Mouse (Mus musculus): ENCODE measurements around the gene Olfr282. TPM values are rescaled to one million over a fixed set of nuclear protein-coding genes. Genes with fewer than 3 reads are reported as not detected.
"Not testable (repeated sequence)": the region's sequence is repeated elsewhere in the genome, so short reads cannot be mapped to it uniquely, and the experiment has no call there.

Gene Olfr282
- polyA plus RNA-seq, 1 experiment from 2014 or later: not detected

- Histone ChIP-seq H3K27ac (ENCODE audit: low read depth, low read length) (no peak overlapping the region), H3K4me2 (ENCODE audit: low read depth, low read length) (no peak overlapping the region), H3K4me1 (ENCODE audit: control insufficient read depth, insufficient read depth, low read length) (no peaks in the 10 kb centered on the region), H3K36me3 (ENCODE audit: control insufficient read depth, insufficient read depth, low read length) (no peaks in the 10 kb centered on the region), H3K4me3 (ENCODE audit: low read depth, low read length) (no peak overlapping the region), H3K9me3 (ENCODE audit: control insufficient read depth, low read length) (no peaks in the 10 kb centered on the region), H3K9ac (replicated peaks; ENCODE audit: low read depth, low read length) (no peak overlapping the region), H3K27me3 (ENCODE audit: control insufficient read depth, insufficient read depth, low read length) (no peaks in the 10 kb centered on the region)
- no peak for ATAC-seq (ENCODE audit: low read depth)
- 92% methylated on average over 9 of the region's 9 CpGs for WGBS
These were observed 20.8 kb upstream of the Olfr282 start for GRCm38 (mm10) chr15:98410249-98410648.

GRCm38 (mm10) chr15:98415996-98416395 lies 15.0 kb upstream of the Olfr282 start:
- 64% methylated on average over 4 of the region's 4 CpGs for WGBS
- H3K36me3 ChIP-seq (ENCODE audit: control insufficient read depth, insufficient read depth, low read length): no peaks in the 10 kb centered on the region
- no peaks in the 10 kb centered on the region for H3K9me3 ChIP-seq (ENCODE audit: control insufficient read depth, low read length)
- no peak overlapping the region for H3K4me2 ChIP-seq (ENCODE audit: low read depth, low read length)
- no peak overlapping the region for H3K9ac ChIP-seq (replicated peaks; ENCODE audit: low read depth, low read length)
- H3K27me3 ChIP-seq (ENCODE audit: control insufficient read depth, insufficient read depth, low read length): no peaks in the 10 kb centered on the region
- no peak overlapping the region for H3K27ac ChIP-seq (ENCODE audit: low read depth, low read length)
- no peaks in the 10 kb centered on the region for H3K4me1 ChIP-seq (ENCODE audit: control insufficient read depth, insufficient read depth, low read length)
- no peak overlapping the region for H3K4me3 ChIP-seq (ENCODE audit: low read depth, low read length)
- no peak for ATAC-seq (ENCODE audit: low read depth)

- not testable (repeated sequence) for H3K4me3 ChIP-seq (ENCODE audit: low read depth, low read length); H3K36me3 ChIP-seq (ENCODE audit: control insufficient read depth, insufficient read depth, low read length); H3K27me3 ChIP-seq (ENCODE audit: control insufficient read depth, insufficient read depth, low read length); H3K27ac ChIP-seq (ENCODE audit: low read depth, low read length); H3K9ac ChIP-seq (replicated peaks; ENCODE audit: low read depth, low read length); H3K4me2 ChIP-seq (ENCODE audit: low read depth, low read length); H3K9me3 ChIP-seq (ENCODE audit: control insufficient read depth, low read length); ATAC-seq (ENCODE audit: low read depth); H3K4me1 ChIP-seq (ENCODE audit: control insufficient read depth, insufficient read depth, low read length)
These were observed 14.2 kb upstream of the Olfr282 start for GRCm38 (mm10) chr15:98416802-98417201.

GRCm38 (mm10) chr15:98417285-98417684 lies 13.7 kb upstream of the Olfr282 start:
- not testable (repeated sequence) for H3K4me1 ChIP-seq (ENCODE audit: control insufficient read depth, insufficient read depth, low read length); H3K4me2 ChIP-seq (ENCODE audit: low read depth, low read length); ATAC-seq (ENCODE audit: low read depth); H3K27ac ChIP-seq (ENCODE audit: low read depth, low read length); H3K9me3 ChIP-seq (ENCODE audit: control insufficient read depth, low read length); H3K4me3 ChIP-seq (ENCODE audit: low read depth, low read length); H3K27me3 ChIP-seq (ENCODE audit: control insufficient read depth, insufficient read depth, low read length); H3K36me3 ChIP-seq (ENCODE audit: control insufficient read depth, insufficient read depth, low read length); H3K9ac ChIP-seq (replicated peaks; ENCODE audit: low read depth, low read length)
- 38% methylated on average over 1 of the region's 3 CpGs for WGBS

- ATAC-seq (ENCODE audit: low read depth): no peak
- Histone ChIP-seq H3K4me2 (ENCODE audit: low read depth, low read length) (no peak overlapping the region), H3K9ac (replicated peaks; ENCODE audit: low read depth, low read length) (no peak overlapping the region), H3K4me1 (ENCODE audit: control insufficient read depth, insufficient read depth, low read length) (no peaks in the 10 kb centered on the region), H3K36me3 (ENCODE audit: control insufficient read depth, insufficient read depth, low read length) (no peaks in the 10 kb centered on the region), H3K27me3 (ENCODE audit: control insufficient read depth, insufficient read depth, low read length) (no peaks in the 10 kb centered on the region), H3K9me3 (ENCODE audit: control insufficient read depth, low read length) (no peaks in the 10 kb centered on the region), H3K27ac (ENCODE audit: low read depth, low read length) (no peak overlapping the region), H3K4me3 (ENCODE audit: low read depth, low read length) (no peak overlapping the region)
- 75% methylated on average over 7 of the region's 7 CpGs for WGBS
These were observed 12.9 kb upstream of the Olfr282 start for GRCm38 (mm10) chr15:98418096-98418495.

- Histone ChIP-seq H3K9ac (replicated peaks; ENCODE audit: low read depth, low read length) (no peak overlapping the region), H3K27me3 (ENCODE audit: control insufficient read depth, insufficient read depth, low read length) (no peaks in the 10 kb centered on the region), H3K4me3 (ENCODE audit: low read depth, low read length) (no peak overlapping the region), H3K4me2 (ENCODE audit: low read depth, low read length) (no peak overlapping the region), H3K27ac (ENCODE audit: low read depth, low read length) (no peak overlapping the region), H3K9me3 (ENCODE audit: control insufficient read depth, low read length) (no peaks in the 10 kb centered on the region), H3K36me3 (ENCODE audit: control insufficient read depth, insufficient read depth, low read length) (no peaks in the 10 kb centered on the region), H3K4me1 (ENCODE audit: control insufficient read depth, insufficient read depth, low read length) (no peaks in the 10 kb centered on the region)
- 78% methylated on average over 4 of the region's 4 CpGs for WGBS
- no peak for ATAC-seq (ENCODE audit: low read depth)
These were observed 10.1 kb upstream of the Olfr282 start for GRCm38 (mm10) chr15:98420897-98421296.

- no peaks in the 10 kb centered on the region for H3K4me1 ChIP-seq (ENCODE audit: control insufficient read depth, insufficient read depth, low read length)
- no peak overlapping the region for H3K4me3 ChIP-seq (ENCODE audit: low read depth, low read length)
- H3K9ac ChIP-seq (replicated peaks; ENCODE audit: low read depth, low read length): no peak overlapping the region
- no peak for ATAC-seq (ENCODE audit: low read depth)
- no peak overlapping the region for H3K4me2 ChIP-seq (ENCODE audit: low read depth, low read length)
- no peak overlapping the region for H3K27ac ChIP-seq (ENCODE audit: low read depth, low read length)
- H3K9me3 ChIP-seq (ENCODE audit: control insufficient read depth, low read length): no peaks in the 10 kb centered on the region
- H3K27me3 ChIP-seq (ENCODE audit: control insufficient read depth, insufficient read depth, low read length): no peaks in the 10 kb centered on the region
- WGBS: 64% methylated on average over 14 of the region's 14 CpGs
- H3K36me3 ChIP-seq (ENCODE audit: control insufficient read depth, insufficient read depth, low read length): no peaks in the 10 kb centered on the region
These were observed 6.7 kb upstream of the Olfr282 start for GRCm38 (mm10) chr15:98424326-98424725.

- Histone ChIP-seq H3K4me1 (ENCODE audit: control insufficient read depth, insufficient read depth, low read length) (no peaks in the 10 kb centered on the region), H3K27me3 (ENCODE audit: control insufficient read depth, insufficient read depth, low read length) (no peaks in the 10 kb centered on the region), H3K9me3 (ENCODE audit: control insufficient read depth, low read length) (no peaks in the 10 kb centered on the region), H3K4me3 (ENCODE audit: low read depth, low read length) (no peak overlapping the region), H3K36me3 (ENCODE audit: control insufficient read depth, insufficient read depth, low read length) (no peaks in the 10 kb centered on the region), H3K27ac (ENCODE audit: low read depth, low read length) (no peak overlapping the region), H3K4me2 (ENCODE audit: low read depth, low read length) (no peak overlapping the region), H3K9ac (replicated peaks; ENCODE audit: low read depth, low read length) (no peak overlapping the region)
- WGBS: 69% methylated on average over 6 of the region's 6 CpGs
- ATAC-seq (ENCODE audit: low read depth): no peak
These were observed 6.3 kb upstream of the Olfr282 start for GRCm38 (mm10) chr15:98424753-98425152.

GRCm38 (mm10) chr15:98425188-98425587 lies 5.8 kb upstream of the Olfr282 start:
- WGBS: 16% methylated on average over 7 of the region's 7 CpGs
- ATAC-seq (ENCODE audit: low read depth): no peak
- H3K9me3 ChIP-seq (ENCODE audit: control insufficient read depth, low read length): no peaks in the 10 kb centered on the region

GRCm38 (mm10) chr15:98444561-98444960 lies 13.5 kb downstream of the Olfr282 start:
- ATAC-seq (ENCODE audit: low read depth): no peak
- H3K4me3 ChIP-seq (ENCODE audit: low read depth, low read length): no peak overlapping the region
- H3K27ac ChIP-seq (ENCODE audit: low read depth, low read length): no peak overlapping the region
- no peaks in the 10 kb centered on the region for H3K9me3 ChIP-seq (ENCODE audit: control insufficient read depth, low read length)
- no peaks in the 10 kb centered on the region for H3K4me1 ChIP-seq (ENCODE audit: control insufficient read depth, insufficient read depth, low read length)
- H3K9ac ChIP-seq (replicated peaks; ENCODE audit: low read depth, low read length): no peak overlapping the region
- no peaks in the 10 kb centered on the region for H3K36me3 ChIP-seq (ENCODE audit: control insufficient read depth, insufficient read depth, low read length)
- WGBS: 84% methylated on average over 3 of the region's 3 CpGs
- no peak overlapping the region for H3K4me2 ChIP-seq (ENCODE audit: low read depth, low read length)
- no peaks in the 10 kb centered on the region for H3K27me3 ChIP-seq (ENCODE audit: control insufficient read depth, insufficient read depth, low read length)

More at GRCm38 (mm10) chr15:98425188-98425587, 5.8 kb upstream of the Olfr282 start:
- Histone ChIP-seq H3K4me3 (ENCODE audit: low read depth, low read length) (no peak overlapping the region), H3K27me3 (ENCODE audit: control insufficient read depth, insufficient read depth, low read length) (no peaks in the 10 kb centered on the region), H3K4me1 (ENCODE audit: control insufficient read depth, insufficient read depth, low read length) (no peaks in the 10 kb centered on the region), H3K9ac (replicated peaks; ENCODE audit: low read depth, low read length) (no peak overlapping the region), H3K4me2 (ENCODE audit: low read depth, low read length) (no peak overlapping the region), H3K27ac (ENCODE audit: low read depth, low read length) (no peak overlapping the region), H3K36me3 (ENCODE audit: control insufficient read depth, insufficient read depth, low read length) (no peaks in the 10 kb centered on the region)

Data from neural tube, embryonic 14.5 days (tissue).